Mouse (Mus musculus) erythroblast, embryonic 14.5 days (primary cell): ENCODE results near the gene Hlf.

Experiments used
- GATA1 ChIP-seq: IDR thresholded peaks from 2 replicates; pipeline ENCODE4 v1.6.1; 2012; ENCODE audit warnings: low read length, inconsistent platforms, mixed read lengths
- TAL1 ChIP-seq: IDR thresholded peaks from 3 replicates; pipeline ENCODE4 v1.6.1; 2012; ENCODE audit warnings: low read length, inconsistent platforms, mixed read lengths

DNA sequence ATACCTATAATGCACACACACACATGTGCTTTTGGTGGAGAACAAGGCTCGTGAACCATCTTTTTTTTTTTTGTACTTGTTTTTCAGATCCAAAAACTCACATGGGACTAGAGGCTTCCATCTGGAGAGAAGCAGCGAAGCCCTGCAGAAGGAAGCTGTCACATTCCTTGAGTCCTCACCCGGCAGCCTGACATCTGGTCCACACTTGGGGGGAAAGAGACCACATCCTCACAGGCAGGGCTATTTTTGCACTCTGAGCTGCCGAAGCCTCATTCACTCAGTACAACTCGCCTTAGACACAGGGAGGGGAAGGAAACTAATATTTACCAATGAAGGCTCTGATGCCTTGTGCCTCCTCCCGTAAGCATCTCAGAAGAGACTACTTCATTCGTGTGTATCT lies 25.8 kb downstream of the Hlf start:
- TF ChIP-seq GATA1 (no peak), TAL1 (no peak)
